Mouse (Mus musculus) stomach, postnatal 0 days (tissue): Measurements from ENCODE around the gene Atp6v0a1.

ENCODE experiments used
- CTCF ChIP-seq: IDR thresholded peaks from 2 replicates; pipeline ENCODE4 v1.5.1; 2016; ENCODE audit warnings: antibody characterized with exemption, low read depth, mild to moderate bottlenecking, moderate library complexity
- EP300 ChIP-seq: optimal IDR thresholded peaks from 2 replicates; pipeline ENCODE3; 2016; ENCODE audit warnings: antibody characterized with exemption

DNA sequence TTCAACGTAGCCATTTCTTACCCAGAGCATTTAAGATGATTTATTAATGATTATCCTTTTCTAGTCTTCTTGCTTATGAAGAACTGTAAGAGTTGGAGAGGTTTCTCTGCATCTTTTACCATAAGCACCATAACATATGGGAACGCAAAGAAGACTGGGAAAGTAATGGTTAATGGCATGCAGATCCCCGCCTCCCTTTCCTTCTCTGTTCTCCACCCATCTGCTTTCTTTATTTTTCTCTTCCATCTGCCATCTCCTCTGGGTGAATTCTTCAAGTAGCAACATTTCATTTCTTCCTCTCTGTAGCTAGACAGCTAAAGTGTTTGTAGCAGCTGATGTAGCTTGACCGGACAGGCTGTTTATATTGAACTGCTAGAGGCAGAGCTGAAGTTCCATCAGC lies 14.7 kb downstream of the Atp6v0a1 start:
- TF ChIP-seq CTCF = no peak
- TF ChIP-seq EP300 = no peak
